Comparison of ENCODE assay signal across 9 mouse cellular contexts in the genomic region with DNA sequence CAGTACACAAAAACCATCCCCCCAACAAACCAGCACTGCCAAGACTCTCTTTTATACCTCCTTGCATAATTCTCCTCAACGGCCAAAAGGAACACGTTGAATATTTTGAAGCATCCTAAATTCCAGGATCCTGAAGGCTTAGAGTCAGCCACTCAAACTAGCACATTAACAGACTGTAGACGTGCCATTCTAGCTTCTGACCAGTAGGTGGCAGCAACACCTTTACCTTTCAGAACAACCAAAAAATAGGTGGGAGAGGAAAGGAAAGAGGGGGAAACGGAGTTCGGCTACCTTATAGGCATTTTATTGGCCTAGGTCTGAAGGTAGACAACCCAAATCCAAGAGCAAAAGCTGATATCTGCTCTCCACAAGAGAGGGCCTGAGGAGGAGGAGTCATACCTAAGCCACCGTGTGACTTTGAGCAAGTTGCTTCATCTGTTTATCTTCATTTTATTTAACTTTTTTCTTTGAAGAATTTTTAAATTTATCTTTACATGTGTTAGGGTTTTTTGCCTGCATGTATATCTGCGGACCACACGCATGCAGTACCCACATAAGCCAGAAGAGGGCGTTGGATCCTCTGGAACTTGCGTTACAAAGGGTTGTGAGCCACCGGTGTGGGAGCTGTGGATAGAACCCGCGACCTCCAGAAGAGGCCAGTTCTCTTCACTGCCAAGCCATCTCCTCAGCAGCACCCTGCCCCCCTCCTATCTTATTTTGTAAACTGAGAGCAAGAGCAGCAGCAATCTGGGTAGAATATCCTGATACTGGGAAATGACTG. TPM values are rescaled to one million over a fixed set of nuclear protein-coding genes. Genes with fewer than 3 reads are reported as not detected.
DNase-seq lines count a peak whose midpoint lies in the region; ATAC-seq lines count a peak whose summit lies in the region.
"Had no signal": no experiment of that assay in that cellular context is flagged by ENCODE, and none has a peak within 500 bp of the region (broad histone marks: within the 10 kb centered on the region; RNA-seq: fewer than 3 reads in every experiment).

No protein-coding gene starts in this region.

- peak; percentile 47 for DNase-seq in cerebellum, adult 11 months
- peak; percentile 54 for DNase-seq in neural tube, embryonic 10.5 days (ENCODE audit: extremely low spot score, low spot score)
- peak; percentile 90 for DNase-seq in embryo, embryonic 10 days (ENCODE audit: low spot score)
- peak; percentile 57 to 70 for DNase-seq in kidney, postnatal 25 days
- peak; percentile 80 for DNase-seq in thymus, postnatal 0 days (ENCODE audit: low spot score)

- H3K4me3 ChIP-seq in neural tube, embryonic 15.5 days (replicated peaks), result no peak overlapping the region

- no peak for ATAC-seq in cerebellum, adult (ENCODE audit: insufficient number of reproducible peaks, low FRiP score, low TSS enrichment)
- ATAC-seq in neural tube, embryonic 15.5 days (ENCODE audit: low FRiP score), result no peak
- ATAC-seq in megakaryocyte, adult 5-6 weeks (ENCODE audit: poor library complexity, severe bottlenecking), result peak; percentile 81
- ATAC-seq: Patski had no signal

- no peaks in the 10 kb centered on the region for H3K9me3 ChIP-seq in neural tube, embryonic 15.5 days (replicated peaks)

- WGBS in neural tube, embryonic 15.5 days, result 33% methylated on average over 13 of the region's 13 CpGs

- H3K27ac ChIP-seq in neural tube, embryonic 15.5 days (replicated peaks), result no peak overlapping the region

- H3K4me1 ChIP-seq in neural tube, embryonic 15.5 days, result peaks cover 8% of the 10 kb centered on the region; the same call in 1 of the 2 replicates

- peaks cover 34% of the 10 kb centered on the region for H3K27me3 ChIP-seq in neural tube, embryonic 15.5 days (replicated peaks)
- H3K27me3 ChIP-seq: Patski had no signal

- no peaks in the 10 kb centered on the region for H3K36me3 ChIP-seq in neural tube, embryonic 15.5 days

- no peak overlapping the region for H3K9ac ChIP-seq in neural tube, embryonic 15.5 days (replicated peaks)

- H3K4me2 ChIP-seq in neural tube, embryonic 15.5 days, result no peak overlapping the region

RNA-seq across cellular contexts. Expression of gene Prph, which starts 5.3 kb away (rescaled TPM):
- polyA plus RNA-seq in neural tube, embryonic 15.5 days (2015; fragmentation: Nextera tagmentation; extraction: Ambion mirVana), result 185 and 209 TPM in 2 replicates
- total RNA-seq in megakaryocyte, adult 5-6 weeks (2015), result not detected in 2 replicates
- not detected in 2 replicates for total RNA-seq in megakaryocyte, adult 5-6 weeks (2017)
- 0.99 and 1.1 TPM in 2 replicates for polyA plus RNA-seq in thymus, postnatal 0 days (2015; fragmentation: Nextera tagmentation; extraction: Ambion mirVana)

RNA-seq across cellular contexts. Expression of gene Tuba1c, which starts 20.0 kb away (rescaled TPM):
- polyA plus RNA-seq in neural tube, embryonic 15.5 days (2015; fragmentation: Nextera tagmentation; extraction: Ambion mirVana), result 12.4 and 52.6 TPM in 2 replicates
- 232 and 270 TPM in 2 replicates for total RNA-seq in megakaryocyte, adult 5-6 weeks (2015)
- total RNA-seq in megakaryocyte, adult 5-6 weeks (2017), result 124 and 128 TPM in 2 replicates
- 153 and 156 TPM in 2 replicates for polyA plus RNA-seq in thymus, postnatal 0 days (2015; fragmentation: Nextera tagmentation; extraction: Ambion mirVana)

RNA-seq across cellular contexts. Expression of gene Troap, which starts 24.7 kb away (rescaled TPM):
- 4.6 and 10.3 TPM in 2 replicates for polyA plus RNA-seq in neural tube, embryonic 15.5 days (2015; fragmentation: Nextera tagmentation; extraction: Ambion mirVana)
- total RNA-seq in megakaryocyte, adult 5-6 weeks (2015), result 27.1 and 37.2 TPM in 2 replicates
- total RNA-seq in megakaryocyte, adult 5-6 weeks (2017), result 27.9 and 28.3 TPM in 2 replicates
- 21.8 and 25.3 TPM in 2 replicates for polyA plus RNA-seq in thymus, postnatal 0 days (2015; fragmentation: Nextera tagmentation; extraction: Ambion mirVana)

RNA-seq across cellular contexts. Expression of gene C1ql4, which starts 38.0 kb away (rescaled TPM):
- polyA plus RNA-seq in neural tube, embryonic 15.5 days (2015; fragmentation: Nextera tagmentation; extraction: Ambion mirVana), result 2.4 and 3.6 TPM in 2 replicates
- not detected in 2 replicates for total RNA-seq in megakaryocyte, adult 5-6 weeks (2015)
- not detected in 2 replicates for total RNA-seq in megakaryocyte, adult 5-6 weeks (2017)
- polyA plus RNA-seq in thymus, postnatal 0 days (2015; fragmentation: Nextera tagmentation; extraction: Ambion mirVana), result 0.18 TPM in 1 of 2 replicates, not detected in the other

RNA-seq across cellular contexts. Expression of gene Dnajc22, which starts 43.3 kb away (rescaled TPM):
- polyA plus RNA-seq in neural tube, embryonic 15.5 days (2015; fragmentation: Nextera tagmentation; extraction: Ambion mirVana), result 0.47 and 2.3 TPM in 2 replicates
- not detected in 2 replicates for total RNA-seq in megakaryocyte, adult 5-6 weeks (2015)
- 0.11 TPM in 1 of 2 replicates, not detected in the other for total RNA-seq in megakaryocyte, adult 5-6 weeks (2017)
- 0.13 and 0.22 TPM in 2 replicates for polyA plus RNA-seq in thymus, postnatal 0 days (2015; fragmentation: Nextera tagmentation; extraction: Ambion mirVana)

Comparison
In these comparisons a context has a peak if more than half of its experiments do, and no peak if none do; other contexts are left out.
1. RNA of gene Prph, which starts 5.3 kb away (polyA plus RNA-seq): 185 to 209 TPM in neural tube, embryonic 15.5 days; 0.99 to 1.1 TPM in thymus, postnatal 0 days; every median in the first group is over 10 times any median in the second.
2. Peak in every context shown above with its lines, with median percentiles within 50 percentile points of each other: DNase-seq.